Mouse (Mus musculus): Measurements from ENCODE around the gene Tgm7.

- TF ChIP-seq TAL1 (IDR thresholded peaks at IDR 0.05; ENCODE audit: low read length) (no peak), GATA1 (IDR thresholded peaks at IDR 0.05; ENCODE audit: low read length) (no peak)
Measured at GRCm38 (mm10) chr2:121067116-121067515, 42.5 kb downstream of the Tgm7 start.
